21 mouse cellular contexts compared by ENCODE assay signal in the genomic region with DNA sequence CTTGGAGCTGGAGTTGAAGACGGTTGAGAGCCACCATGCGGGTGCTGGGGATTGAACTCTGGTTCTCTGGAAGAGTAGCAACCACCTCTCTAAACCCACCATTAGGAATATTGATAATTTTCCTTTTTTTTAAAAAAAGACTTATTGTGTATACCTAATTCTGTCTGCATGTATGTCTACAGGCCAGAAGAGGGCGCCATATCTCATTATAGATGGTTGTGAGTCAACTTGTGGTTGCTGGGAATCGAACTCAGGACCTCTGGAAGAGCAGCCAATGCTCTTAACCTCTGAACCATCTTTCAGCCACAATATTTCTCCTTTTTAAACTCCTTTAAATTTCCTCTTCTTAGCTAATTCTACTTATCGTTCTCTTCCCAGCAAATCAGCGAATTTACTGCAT. TPM values are rescaled to one million over a fixed set of nuclear protein-coding genes. Genes with fewer than 3 reads are reported as not detected.
A peak's percentile ranks its signal among the peaks of the same experiment; 100 is the strongest.
DNase-seq lines count a peak whose midpoint lies in the region; ATAC-seq and TF ChIP-seq lines count a peak whose summit lies in the region.
"Had no signal": no experiment of that assay in that cellular context is flagged by ENCODE, and none has a peak within 500 bp of the region (broad histone marks: within the 10 kb centered on the region; RNA-seq: fewer than 3 reads in every experiment).

No protein-coding gene starts in this region.

- no peak overlapping the region for H3K9ac ChIP-seq in kidney, postnatal 0 days (ENCODE audit: low read depth, low read length)
- H3K9ac ChIP-seq in kidney, embryonic 15.5 days = no peak overlapping the region
- H3K9ac ChIP-seq in midbrain, postnatal 0 days (replicated peaks; ENCODE audit: low read length, poor library complexity, severe bottlenecking) = no peak overlapping the region
- H3K9ac ChIP-seq: forebrain, embryonic 12.5 days; liver, embryonic 13.5 days; stomach, embryonic 15.5 days had no signal

- no peak for ATAC-seq in kidney, postnatal 0 days (replicated peaks; ENCODE audit: low FRiP score, low read depth)
- no peak for ATAC-seq in kidney, embryonic 15.5 days (replicated peaks; ENCODE audit: low FRiP score)
- no peak for ATAC-seq in midbrain, postnatal 0 days (ENCODE audit: low FRiP score)
- ATAC-seq: activated CD4-positive, CD25-positive, alpha-beta regulatory T cell, adult 4 months had no signal

- peaks cover 19% of the 10 kb centered on the region; the same call in 1 of the 2 replicates for H3K4me1 ChIP-seq in kidney, postnatal 0 days (replicated peaks; ENCODE audit: insufficient read depth, low read length)
- H3K4me1 ChIP-seq in kidney, embryonic 15.5 days = peaks cover 39% of the 10 kb centered on the region
- peaks cover 16% of the 10 kb centered on the region for H3K4me1 ChIP-seq in midbrain, postnatal 0 days (ENCODE audit: insufficient read depth, low read length)
- peaks cover 38% of the 10 kb centered on the region for H3K4me1 ChIP-seq in midbrain, embryonic 10.5 days

- WGBS in kidney, postnatal 0 days = 84% methylated on average over 6 of the region's 6 CpGs
- WGBS in kidney, embryonic 15.5 days = 83% methylated on average over 6 of the region's 6 CpGs
- 89% methylated on average over 6 of the region's 6 CpGs for WGBS in midbrain, postnatal 0 days
- 85% methylated on average over 6 of the region's 6 CpGs for WGBS in midbrain, embryonic 10.5 days

- 0 out of 2 replicates have a peak, but pooled peaks have one; percentile 18 for TF ChIP-seq CTCF in kidney, postnatal 0 days (IDR thresholded peaks at IDR 0.05; ENCODE audit: low read depth)
- TF ChIP-seq CTCF in midbrain, postnatal 0 days (IDR thresholded peaks at IDR 0.05) = peak; percentile 34; the same call in 1 of the 2 replicates

- H3K36me3 ChIP-seq in kidney, postnatal 0 days (ENCODE audit: insufficient read depth, low read length) = no peaks in the 10 kb centered on the region
- peaks cover 11% of the 10 kb centered on the region for H3K36me3 ChIP-seq in kidney, embryonic 15.5 days
- peaks cover 7% of the 10 kb centered on the region for H3K36me3 ChIP-seq in midbrain, postnatal 0 days (ENCODE audit: insufficient read depth, low read length)
- peaks cover 14% of the 10 kb centered on the region for H3K36me3 ChIP-seq in midbrain, embryonic 10.5 days

- no peak overlapping the region for H3K27ac ChIP-seq in kidney, postnatal 0 days
- no peak overlapping the region for H3K27ac ChIP-seq in kidney, embryonic 15.5 days
- no peak overlapping the region for H3K27ac ChIP-seq in midbrain, postnatal 0 days (ENCODE audit: low read depth, low read length)
- H3K27ac ChIP-seq in midbrain, embryonic 10.5 days (replicated peaks) = no peak overlapping the region
- H3K27ac ChIP-seq: embryonic facial prominence, embryonic 10.5 days; forebrain, embryonic 12.5 days; liver, embryonic 13.5 days; stomach, embryonic 15.5 days had no signal

- no peaks in the 10 kb centered on the region for H3K27me3 ChIP-seq in kidney, postnatal 0 days (ENCODE audit: insufficient read depth, low read length)
- H3K27me3 ChIP-seq in kidney, embryonic 15.5 days = no peaks in the 10 kb centered on the region
- H3K27me3 ChIP-seq in midbrain, postnatal 0 days (ENCODE audit: insufficient read depth, low read length) = no peaks in the 10 kb centered on the region
- H3K27me3 ChIP-seq in midbrain, embryonic 10.5 days (ENCODE audit: low read depth, poor library complexity, severe bottlenecking) = no peaks in the 10 kb centered on the region
- H3K27me3 ChIP-seq: forebrain, embryonic 12.5 days; liver, embryonic 13.5 days; stomach, embryonic 15.5 days had no signal

- no peak overlapping the region for H3K4me2 ChIP-seq in kidney, postnatal 0 days (ENCODE audit: low read length)
- H3K4me2 ChIP-seq in kidney, embryonic 15.5 days = no peak overlapping the region
- no peak overlapping the region for H3K4me2 ChIP-seq in midbrain, postnatal 0 days (ENCODE audit: low read depth, low read length, poor library complexity, severe bottlenecking)
- H3K4me2 ChIP-seq: forebrain, embryonic 12.5 days; liver, embryonic 13.5 days; stomach, embryonic 15.5 days had no signal

- no peak for DNase-seq in kidney, postnatal 0 days (ENCODE audit: low spot score)
- DNase-seq in midbrain, postnatal 0 days (ENCODE audit: low spot score) = no peak
- no peak for DNase-seq in midbrain, embryonic 10.5 days (ENCODE audit: low spot score)
- DNase-seq in R1 (ENCODE audit: low read depth, low spot score) = peak; percentile 63
- no peak for DNase-seq in ovary, postnatal 10 days (ENCODE audit: low spot score)
- no peak for DNase-seq in urinary bladder, postnatal 36 days (ENCODE audit: low spot score in 2 of 2)
- DNase-seq: cerebellum, adult 2 months; gastrocnemius, postnatal 14 days; kidney, adult 18-20 months; kidney, postnatal 25 days; layer of hippocampus, adult 9-11 months; liver, embryonic 13.5 days; midbrain, embryonic 14.5 days; right cerebral cortex, postnatal 25 days; thymus, adult 2 months had no signal

- H3K9me3 ChIP-seq in kidney, postnatal 0 days (replicated peaks; ENCODE audit: low read length) = no peaks in the 10 kb centered on the region
- no peaks in the 10 kb centered on the region for H3K9me3 ChIP-seq in kidney, embryonic 15.5 days (replicated peaks)
- H3K9me3 ChIP-seq in midbrain, postnatal 0 days (ENCODE audit: low read length) = no peaks in the 10 kb centered on the region
- no peaks in the 10 kb centered on the region for H3K9me3 ChIP-seq in midbrain, embryonic 10.5 days (replicated peaks)
- H3K9me3 ChIP-seq: embryonic facial prominence, embryonic 10.5 days; forebrain, embryonic 12.5 days; liver, embryonic 13.5 days; stomach, embryonic 15.5 days had no signal

- no peak overlapping the region for H3K4me3 ChIP-seq in kidney, postnatal 0 days (replicated peaks; ENCODE audit: low read depth, low read length)
- H3K4me3 ChIP-seq in kidney, embryonic 15.5 days (replicated peaks) = no peak overlapping the region
- no peak overlapping the region for H3K4me3 ChIP-seq in midbrain, postnatal 0 days (ENCODE audit: low read depth, low read length)
- no peak overlapping the region for H3K4me3 ChIP-seq in midbrain, embryonic 10.5 days
- H3K4me3 ChIP-seq: embryonic facial prominence, embryonic 10.5 days; forebrain, embryonic 12.5 days; liver, embryonic 13.5 days; stomach, embryonic 15.5 days had no signal

RNA-seq across cellular contexts. Expression of a gene that starts 2.0 kb away (rescaled TPM):
- polyA plus RNA-seq in kidney, postnatal 0 days (2015; fragmentation: Nextera tagmentation; extraction: Ambion mirVana) = 37.2 and 39.8 TPM in 2 replicates
- 73.1 and 78.3 TPM in 2 replicates for polyA plus RNA-seq in kidney, embryonic 15.5 days (2015; fragmentation: Nextera tagmentation; extraction: Ambion mirVana)
- 46.3 and 54.6 TPM in 2 replicates for total RNA-seq in midbrain, postnatal 0 days (2014; rRNA removed)
- polyA plus RNA-seq in midbrain, postnatal 0 days (2015; fragmentation: Nextera tagmentation; extraction: Ambion mirVana) = 35.1 and 39.5 TPM in 2 replicates
- 114 and 125 TPM in 2 replicates for polyA plus RNA-seq in midbrain, embryonic 10.5 days (2016; fragmentation: Nextera tagmentation; extraction: Ambion mirVana)

RNA-seq across cellular contexts. Expression of a gene that starts 10.9 kb away (rescaled TPM):
- 61.5 and 62.5 TPM in 2 replicates for polyA plus RNA-seq in kidney, postnatal 0 days (2015; fragmentation: Nextera tagmentation; extraction: Ambion mirVana)
- 57.5 and 66.9 TPM in 2 replicates for polyA plus RNA-seq in kidney, embryonic 15.5 days (2015; fragmentation: Nextera tagmentation; extraction: Ambion mirVana)
- total RNA-seq in midbrain, postnatal 0 days (2014; rRNA removed) = 15.5 and 23.5 TPM in 2 replicates
- polyA plus RNA-seq in midbrain, postnatal 0 days (2015; fragmentation: Nextera tagmentation; extraction: Ambion mirVana) = 20.7 and 21.7 TPM in 2 replicates
- polyA plus RNA-seq in midbrain, embryonic 10.5 days (2016; fragmentation: Nextera tagmentation; extraction: Ambion mirVana) = 55.6 and 57.2 TPM in 2 replicates

RNA-seq across cellular contexts. Expression of a gene that starts 12.7 kb away (rescaled TPM):
- 2.6 and 2.9 TPM in 2 replicates for polyA plus RNA-seq in kidney, postnatal 0 days (2015; fragmentation: Nextera tagmentation; extraction: Ambion mirVana)
- polyA plus RNA-seq in kidney, embryonic 15.5 days (2015; fragmentation: Nextera tagmentation; extraction: Ambion mirVana) = 3.4 and 3.5 TPM in 2 replicates
- total RNA-seq in midbrain, postnatal 0 days (2014; rRNA removed) = not detected in 2 replicates
- 0.10 and 0.36 TPM in 2 replicates for polyA plus RNA-seq in midbrain, postnatal 0 days (2015; fragmentation: Nextera tagmentation; extraction: Ambion mirVana)
- 3.8 and 5.1 TPM in 2 replicates for polyA plus RNA-seq in midbrain, embryonic 10.5 days (2016; fragmentation: Nextera tagmentation; extraction: Ambion mirVana)
- total RNA-seq: gastrocnemius, postnatal 14 days; hematopoietic stem cell, adult 5-6 weeks had no signal

RNA-seq across cellular contexts. Expression of a gene that starts 32.6 kb away (rescaled TPM):
- 9.9 and 10.8 TPM in 2 replicates for polyA plus RNA-seq in kidney, postnatal 0 days (2015; fragmentation: Nextera tagmentation; extraction: Ambion mirVana)
- 10.3 and 13.9 TPM in 2 replicates for polyA plus RNA-seq in kidney, embryonic 15.5 days (2015; fragmentation: Nextera tagmentation; extraction: Ambion mirVana)
- total RNA-seq in midbrain, postnatal 0 days (2014; rRNA removed) = 11.5 and 14.9 TPM in 2 replicates
- 8.6 TPM in 2 replicates for polyA plus RNA-seq in midbrain, postnatal 0 days (2015; fragmentation: Nextera tagmentation; extraction: Ambion mirVana)
- 14.4 and 14.6 TPM in 2 replicates for polyA plus RNA-seq in midbrain, embryonic 10.5 days (2016; fragmentation: Nextera tagmentation; extraction: Ambion mirVana)

RNA-seq across cellular contexts. Expression of a gene that starts 32.7 kb away (rescaled TPM):
- polyA plus RNA-seq in kidney, postnatal 0 days (2015; fragmentation: Nextera tagmentation; extraction: Ambion mirVana) = 91.5 and 95.5 TPM in 2 replicates
- 92.1 and 98.0 TPM in 2 replicates for polyA plus RNA-seq in kidney, embryonic 15.5 days (2015; fragmentation: Nextera tagmentation; extraction: Ambion mirVana)
- 109 and 113 TPM in 2 replicates for total RNA-seq in midbrain, postnatal 0 days (2014; rRNA removed)
- polyA plus RNA-seq in midbrain, postnatal 0 days (2015; fragmentation: Nextera tagmentation; extraction: Ambion mirVana) = 209 TPM in 2 replicates
- polyA plus RNA-seq in midbrain, embryonic 10.5 days (2016; fragmentation: Nextera tagmentation; extraction: Ambion mirVana) = 84.2 and 87.5 TPM in 2 replicates
